Mouse (Mus musculus): ENCODE measurements at regions not wholly inside any gene's neighbourhood (a gene's known extent, or its start where the extent isn't known, plus 50 kb on each side); places are given as distances from the start of the nearest gene placed in this dataset.

- DNase-seq, result no peak
These were observed 199.1 kb downstream of the Nuf2 start for GRCm38 (mm10) chr1:169332165-169332564.

GRCm38 (mm10) chr1:169313241-169313640, 218.0 kb downstream of the Nuf2 start:
- DNase-seq, result no peak

GRCm38 (mm10) chr1:169283440-169283839, 247.8 kb downstream of the Nuf2 start:
- DNase-seq, result no peak

- DNase-seq, result no peak
These were observed 260.5 kb downstream of the Nuf2 start for GRCm38 (mm10) chr1:169270750-169271149.

GRCm38 (mm10) chr1:169263984-169264660, 267.1 kb downstream of the Nuf2 start:
- no peak for DNase-seq

GRCm38 (mm10) chr1:169254250-169254937, 276.9 kb downstream of the Nuf2 start:
- no peak for DNase-seq

GRCm38 (mm10) chr1:169252189-169252588, 279.1 kb downstream of the Nuf2 start:
- DNase-seq, result no peak

GRCm38 (mm10) chr1:169249021-169249420, 282.2 kb downstream of the Nuf2 start:
- DNase-seq, result no peak

- DNase-seq, result no peak
These were observed 290.9 kb downstream of the Nuf2 start for GRCm38 (mm10) chr1:169240377-169240776.

- DNase-seq, result peak; percentile 49
These were observed 292.6 kb downstream of the Nuf2 start for GRCm38 (mm10) chr1:169238671-169239090.

- peak; percentile 10 for DNase-seq
These were observed 296.0 kb downstream of the Nuf2 start for GRCm38 (mm10) chr1:169235276-169235681.

GRCm38 (mm10) chr1:169233368-169233767, 297.9 kb downstream of the Nuf2 start:
- no peak for DNase-seq

- no peak for DNase-seq
These were observed 301.2 kb downstream of the Nuf2 start for GRCm38 (mm10) chr1:169230097-169230496.

GRCm38 (mm10) chr1:169224431-169224830, 306.8 kb downstream of the Nuf2 start:
- DNase-seq, result no peak

- DNase-seq, result no peak
These were observed 343.6 kb downstream of the Nuf2 start for GRCm38 (mm10) chr1:169187658-169188057.

- no peak for DNase-seq
These were observed 360.9 kb downstream of the Nuf2 start for GRCm38 (mm10) chr1:169170405-169170804.

- DNase-seq, result no peak
These were observed 363.2 kb downstream of the Nuf2 start for GRCm38 (mm10) chr1:169168033-169168432.

- DNase-seq, result peak; percentile 54
These were observed 365.0 kb downstream of the Nuf2 start for GRCm38 (mm10) chr1:169166041-169166850.

- peak; percentile 71 for DNase-seq
These were observed 370.4 kb downstream of the Nuf2 start for GRCm38 (mm10) chr1:169160858-169161257.

GRCm38 (mm10) chr1:169160220-169160619, 371.0 kb downstream of the Nuf2 start:
- DNase-seq, result peak; percentile 28

GRCm38 (mm10) chr1:169159786-169160185, 371.5 kb downstream of the Nuf2 start:
- no peak for DNase-seq

- no peak for DNase-seq
These were observed 373.8 kb downstream of the Nuf2 start for GRCm38 (mm10) chr1:169157496-169157895.

- DNase-seq, result no peak
These were observed 374.4 kb downstream of the Nuf2 start for GRCm38 (mm10) chr1:169156875-169157274.
